Mouse (Mus musculus) right cerebral cortex, adult 2 months (tissue): Measurements from ENCODE around the gene Scgb1b17.
"Not testable (repeated sequence)": the region's sequence is repeated elsewhere in the genome, so short reads cannot be mapped to it uniquely, and the experiment has no call there.

Source experiments
- DNase-seq, 2 experiments: peaks; one replicate each; pipeline ENCODE4 v3.0.0; 2021 to 2022; ENCODE audit warnings: low spot score in 2 of 2

Scgb1b17 gene

GRCm38 (mm10) chr7:33063149-33063548 lies at the start of gene Scgb1b17:
Gene Scgb1b17, plus strand, starts transcription at chr7:33063449.
- not testable (repeated sequence) for DNase-seq

- DNase-seq = not testable (repeated sequence)
These were observed 6.8 kb upstream of the Scgb1b17 start, which contains the start of gene Scgb2b17 for GRCm38 (mm10) chr7:33056461-33056860. Gene Scgb2b17, minus strand, starts transcription at chr7:33056561.
